Mouse (Mus musculus) right cerebral cortex, postnatal 36 days (tissue): ENCODE results near the gene Clasp1.

Experiments
- DNase-seq, 2 experiments: peaks; one replicate each; pipeline ENCODE4 v3.0.0; 2022; ENCODE audit warnings: low spot score in 2 of 2, mixed read lengths in 1 of 2

Gene Clasp1

GRCm38 (mm10) chr1:118498311-118498710 is 109.5 kb downstream of the Clasp1 start:
- peak; percentile 39 to 58 for DNase-seq

GRCm38 (mm10) chr1:118500606-118501005 is 111.7 kb downstream of the Clasp1 start:
- DNase-seq, result no peak

GRCm38 (mm10) chr1:118501691-118502090 is 112.8 kb downstream of the Clasp1 start:
- no peak for DNase-seq

GRCm38 (mm10) chr1:118505746-118506145 is 116.9 kb downstream of the Clasp1 start:
- no peak for DNase-seq

- DNase-seq, result no peak
These were observed 122.1 kb downstream of the Clasp1 start for GRCm38 (mm10) chr1:118510996-118511395.

- DNase-seq, result no peak
These were observed 123.1 kb downstream of the Clasp1 start for GRCm38 (mm10) chr1:118511738-118512530.

- DNase-seq, result no peak
These were observed 127.4 kb downstream of the Clasp1 start for GRCm38 (mm10) chr1:118516256-118516655.

GRCm38 (mm10) chr1:118523161-118523560 is 134.3 kb downstream of the Clasp1 start:
- DNase-seq, result no peak

GRCm38 (mm10) chr1:118525336-118525735 is 136.5 kb downstream of the Clasp1 start:
- no peak for DNase-seq

GRCm38 (mm10) chr1:118529213-118529612 is 140.4 kb downstream of the Clasp1 start:
- no peak for DNase-seq

- no peak for DNase-seq
These were observed 142.4 kb downstream of the Clasp1 start for GRCm38 (mm10) chr1:118531259-118531658.

- no peak for DNase-seq
These were observed 147.2 kb downstream of the Clasp1 start for GRCm38 (mm10) chr1:118536021-118536420.

- DNase-seq, result no peak
These were observed 150.2 kb downstream of the Clasp1 start for GRCm38 (mm10) chr1:118539046-118539445.

- DNase-seq, result no peak
These were observed 154.0 kb downstream of the Clasp1 start for GRCm38 (mm10) chr1:118542880-118543279.

- peak in 1 of 2 experiments; percentile 43 for DNase-seq
These were observed 159.9 kb downstream of the Clasp1 start for GRCm38 (mm10) chr1:118548769-118549168.

- no peak for DNase-seq
These were observed 162.3 kb downstream of the Clasp1 start for GRCm38 (mm10) chr1:118551152-118551551.

GRCm38 (mm10) chr1:118552071-118552470 is 163.2 kb downstream of the Clasp1 start:
- DNase-seq, result no peak

- DNase-seq, result no peak
These were observed 164.2 kb downstream of the Clasp1 start for GRCm38 (mm10) chr1:118553045-118553444.

GRCm38 (mm10) chr1:118553451-118553850 is 164.6 kb downstream of the Clasp1 start:
- no peak for DNase-seq

GRCm38 (mm10) chr1:118554961-118555360 is 166.1 kb downstream of the Clasp1 start:
- no peak for DNase-seq

- DNase-seq, result no peak
These were observed 170.9 kb downstream of the Clasp1 start for GRCm38 (mm10) chr1:118559716-118560115.

- no peak for DNase-seq
These were observed 175.7 kb downstream of the Clasp1 start for GRCm38 (mm10) chr1:118564561-118564960.

- no peak for DNase-seq
These were observed 178.8 kb downstream of the Clasp1 start for GRCm38 (mm10) chr1:118567659-118568058.
